Mouse (Mus musculus): ENCODE data around the gene Gm49395.

- no peak for TF ChIP-seq CTCF (IDR thresholded peaks at IDR 0.05; ENCODE audit: extremely low read depth, insufficient read length, insufficient replicate concordance, low read depth, low read length)
- TF ChIP-seq POLR2A (IDR thresholded peaks at IDR 0.05; ENCODE audit: low read depth, low read length), result no peak
Observed at GRCm38 (mm10) chr13:115085974-115086373, 15.7 kb downstream of the Gm49395 start.

Data from small intestine, adult 2 months (tissue).